Mouse (Mus musculus) brown adipose tissue, adult 24 weeks (tissue): ENCODE results near the gene Zcchc17. TPM values are rescaled to one million over a fixed set of nuclear protein-coding genes. Genes with fewer than 3 reads are reported as not detected.
A peak's percentile ranks its signal among the peaks of the same experiment; 100 is the strongest.

Experiments
- H3K27ac ChIP-seq: fragments of 200-500 bp; replicated peaks from 2 replicates; pipeline ENCODE4 v1.5.1; 2012; ENCODE audit warnings: low read depth, mild to moderate bottlenecking, low read length
- H3K4me1 ChIP-seq: fragments of 200-500 bp; 2 replicates; pipeline ENCODE4 v1.6.1; 2012; ENCODE audit warnings: low read length, mixed read lengths; ENCODE audit not compliant: control insufficient read depth, insufficient read depth, insufficient read length
- H3K4me3 ChIP-seq: fragments of 200-500 bp; 2 replicates; pipeline ENCODE4 v1.5.1; 2012; ENCODE audit warnings: low read depth, mild to moderate bottlenecking, low read length, moderate library complexity; ENCODE audit not compliant: insufficient read depth
- polyA plus RNA-seq: library from polyadenylated mRNA; stranded (reverse); fragments of >200 nt; gene quantifications from 2 replicates; pipeline ENCODE4 v1.2.4, GENCODE M21; 2012; ENCODE audit not compliant: missing spikeins, insufficient read depth, insufficient read length

The Zcchc17 gene
- polyA plus RNA-seq, 1 experiment, result 31.0 TPM

DNA sequence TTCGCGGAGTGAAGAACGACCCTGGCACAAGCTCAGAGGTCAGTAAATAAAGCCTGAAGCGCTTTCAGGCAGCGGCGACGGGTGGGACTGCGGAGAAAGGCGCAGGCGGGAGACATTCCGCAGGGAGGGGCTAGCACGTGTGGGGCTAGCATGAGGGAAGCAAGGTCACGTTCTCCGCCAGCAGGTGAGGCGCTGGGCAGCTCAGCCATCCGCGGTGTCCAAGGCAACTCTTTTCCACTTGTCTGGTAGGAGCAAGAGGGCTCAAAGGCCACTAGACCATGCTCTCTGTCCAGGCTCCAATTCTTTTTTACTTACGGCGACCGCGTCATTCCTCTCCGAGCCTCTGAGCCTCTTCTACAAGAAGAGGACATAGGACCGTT lies 51.9 kb downstream of the Zcchc17 start:
- Histone ChIP-seq H3K4me3 (peak overlapping the region; percentile 71), H3K27ac (peak overlapping the region; percentile 91), H3K4me1 (no peaks in the 10 kb centered on the region)

DNA sequence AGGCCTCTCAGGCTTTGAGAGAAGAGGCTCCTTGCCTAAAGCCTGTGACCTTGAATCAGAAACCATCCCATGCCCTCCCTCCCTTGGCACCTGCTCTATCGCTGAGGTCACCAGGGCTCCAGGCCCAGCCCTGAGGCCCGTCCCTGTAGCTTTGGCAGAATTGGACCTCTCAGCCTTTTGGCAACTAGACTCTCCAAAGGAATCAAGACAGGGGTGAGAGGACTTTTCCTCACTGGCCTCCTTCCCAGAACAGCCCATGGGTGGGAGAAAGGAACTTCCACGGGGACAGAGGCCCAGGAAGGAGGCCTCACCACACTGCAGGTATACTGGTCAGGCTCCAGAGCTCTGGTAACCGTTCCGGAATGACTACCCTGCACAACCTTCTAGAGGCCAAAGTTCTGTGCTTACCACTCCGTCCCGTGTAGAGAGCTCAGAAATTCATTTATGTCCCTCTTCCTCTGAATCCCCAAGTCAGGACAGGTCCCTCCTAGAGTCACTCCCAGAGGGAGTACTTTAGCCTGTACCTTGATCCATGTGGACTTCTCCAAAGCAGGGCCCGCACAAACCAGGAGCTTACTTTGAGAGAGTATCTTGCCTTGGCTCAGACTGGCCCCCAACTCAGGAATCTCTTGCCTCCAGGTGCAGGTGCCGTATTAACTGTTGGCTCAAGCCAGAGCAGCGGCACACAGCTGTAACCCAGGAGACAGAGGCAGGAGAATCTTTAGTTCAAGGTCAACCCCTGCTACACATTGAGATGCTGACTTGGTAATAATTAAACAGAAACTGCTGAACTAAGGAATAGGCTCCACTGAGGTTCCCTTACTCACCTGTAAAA lies 52.7 kb downstream of the Zcchc17 start:
- no peaks in the 10 kb centered on the region for H3K4me1 ChIP-seq
- H3K4me3 ChIP-seq, result peak overlapping the region; percentile 71
- H3K27ac ChIP-seq, result peak overlapping the region; percentile 93

DNA sequence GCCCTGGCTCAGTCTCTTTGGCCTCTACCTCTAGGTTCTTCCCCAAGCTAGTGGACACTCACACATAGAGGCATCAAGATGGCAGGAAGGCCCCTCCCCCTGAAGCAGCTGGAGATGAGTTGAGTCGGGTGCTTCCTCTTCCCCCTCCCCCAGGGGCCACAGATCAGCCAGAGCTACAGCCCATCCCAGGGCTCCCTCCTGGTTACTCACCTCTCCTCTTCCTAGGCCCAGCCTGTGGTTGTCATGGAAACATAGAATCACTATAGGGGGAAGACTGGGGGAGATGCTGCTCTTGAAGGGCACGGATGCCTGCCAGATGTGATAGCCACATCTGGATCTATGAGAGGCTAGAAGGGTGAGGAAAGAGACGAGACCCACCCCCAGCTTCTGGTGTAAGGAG lies 55.0 kb downstream of the Zcchc17 start:
- Histone ChIP-seq H3K4me1 (no peaks in the 10 kb centered on the region), H3K4me3 (no peak overlapping the region), H3K27ac (no peak overlapping the region)

DNA sequence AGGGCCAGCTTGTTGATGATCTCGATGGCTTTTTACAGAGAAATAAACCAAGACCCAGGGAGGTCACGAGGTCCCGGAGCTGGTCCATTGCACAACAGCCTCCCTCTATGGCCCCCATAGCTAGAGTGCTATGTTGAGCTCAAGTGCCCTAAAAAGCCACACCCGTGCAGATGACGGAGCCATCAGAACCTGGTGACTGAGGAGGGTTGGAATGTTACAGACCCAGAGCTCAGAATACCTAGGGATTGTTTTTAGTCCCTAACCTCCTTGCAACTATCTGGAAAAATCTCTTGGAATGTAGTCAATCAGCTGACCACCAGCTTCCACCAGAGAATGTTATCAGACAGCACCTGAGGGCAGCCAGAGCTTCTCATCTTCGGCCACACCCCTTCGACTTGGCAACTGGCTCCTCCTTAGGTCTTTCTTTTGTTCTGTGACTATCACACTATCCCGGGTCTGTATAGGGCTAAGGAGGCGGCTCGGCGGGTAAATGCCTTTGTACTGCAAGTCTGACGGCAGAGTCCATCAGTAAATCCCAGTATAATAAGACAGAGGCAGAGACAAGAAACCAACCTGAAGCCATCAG lies 57.4 kb downstream of the Zcchc17 start:
- H3K27ac ChIP-seq, result no peak overlapping the region
- 0 out of 2 replicates have a peak, but pooled peaks cover 3% of the 10 kb centered on the region for H3K4me1 ChIP-seq
- no peak overlapping the region for H3K4me3 ChIP-seq

DNA sequence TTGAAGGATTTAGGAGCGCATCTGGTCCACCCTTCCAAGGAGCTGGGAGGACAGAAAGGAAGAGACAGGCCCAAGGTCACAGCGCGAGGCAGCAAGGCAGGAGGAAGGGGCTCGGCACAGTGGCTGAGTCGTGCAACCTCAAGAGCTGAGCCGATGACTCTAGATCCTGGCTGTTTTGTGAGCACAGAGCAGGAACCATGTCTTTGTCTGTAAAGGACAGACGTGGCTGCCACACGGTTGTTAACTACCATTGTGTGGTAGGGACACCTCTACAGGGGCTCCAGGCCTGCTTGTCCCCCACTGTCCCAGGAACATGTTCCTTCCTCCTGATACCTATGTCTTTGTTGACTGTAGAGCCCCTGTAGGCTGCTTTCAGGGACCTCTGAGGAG lies 60.1 kb downstream of the Zcchc17 start:
- peak overlapping the region; percentile 97 for H3K27ac ChIP-seq
- H3K4me3 ChIP-seq, result no peak overlapping the region
- 0 out of 2 replicates have a peak, but pooled peaks cover 3% of the 10 kb centered on the region for H3K4me1 ChIP-seq

DNA sequence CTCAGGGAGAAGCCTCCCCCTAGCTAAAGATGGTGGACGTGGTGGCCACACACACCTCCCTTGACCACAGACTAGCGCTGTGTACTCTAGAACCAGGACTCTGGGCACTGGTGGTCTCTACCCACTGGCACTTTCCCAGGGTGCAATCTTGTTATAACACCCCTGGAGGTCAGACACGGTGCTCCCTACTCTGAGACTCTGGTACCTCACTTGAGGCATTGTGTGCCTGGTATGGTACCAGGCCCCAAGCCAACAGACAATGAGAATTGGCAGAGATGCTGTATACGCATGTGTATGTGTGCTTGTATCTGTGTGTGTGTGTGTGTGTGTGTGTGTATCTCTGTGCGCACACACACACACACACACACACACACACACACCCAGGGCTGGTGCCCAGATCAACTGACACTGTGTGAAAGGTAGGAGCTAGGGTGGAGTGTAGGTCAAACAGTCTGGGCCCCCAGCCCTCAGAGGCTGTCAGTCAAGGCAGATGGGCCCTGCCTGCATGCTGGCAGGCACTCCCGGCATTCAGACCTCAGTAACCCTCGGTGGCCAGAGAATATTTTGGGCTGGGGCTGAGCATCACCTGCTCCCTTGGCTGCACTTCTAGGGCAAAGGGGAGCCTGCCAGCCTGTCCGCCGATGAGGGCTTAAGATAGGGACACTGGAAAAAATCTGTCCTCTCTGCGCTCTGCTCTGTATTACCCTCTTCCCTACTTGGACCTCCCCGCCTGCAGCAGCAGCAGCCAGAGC lies 60.7 kb downstream of the Zcchc17 start:
- H3K27ac ChIP-seq, result peak overlapping the region; percentile 80

DNA sequence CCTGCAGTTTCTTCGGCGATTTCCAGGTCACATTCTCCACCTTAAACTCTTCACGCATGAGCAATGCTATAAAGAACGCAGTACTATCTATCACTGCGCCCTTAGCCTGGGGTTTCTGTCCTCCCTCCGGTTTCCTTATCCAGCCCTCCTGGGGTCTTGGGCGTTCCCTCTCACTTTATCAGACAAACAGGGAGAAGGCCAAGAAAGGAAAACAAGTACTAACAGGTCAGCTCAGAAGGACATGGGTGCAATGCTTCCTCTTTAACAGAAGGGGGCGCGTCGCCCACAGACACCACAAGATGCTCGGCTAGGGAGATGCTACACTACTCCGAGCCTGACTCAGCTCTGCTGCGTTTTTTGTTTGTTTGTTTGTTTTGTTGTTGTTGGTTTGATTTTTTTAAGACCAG lies 62.6 kb downstream of the Zcchc17 start:
- H3K4me3 ChIP-seq, result no peak overlapping the region
- peak overlapping the region; percentile 36 for H3K27ac ChIP-seq
- 0 out of 2 replicates have a peak, but pooled peaks cover 3% of the 10 kb centered on the region for H3K4me1 ChIP-seq

More for the DNA sequence above, 60.7 kb downstream of the Zcchc17 start:
- Histone ChIP-seq H3K4me1 (0 out of 2 replicates have a peak, but pooled peaks cover 3% of the 10 kb centered on the region), H3K4me3 (no peak overlapping the region)

DNA sequence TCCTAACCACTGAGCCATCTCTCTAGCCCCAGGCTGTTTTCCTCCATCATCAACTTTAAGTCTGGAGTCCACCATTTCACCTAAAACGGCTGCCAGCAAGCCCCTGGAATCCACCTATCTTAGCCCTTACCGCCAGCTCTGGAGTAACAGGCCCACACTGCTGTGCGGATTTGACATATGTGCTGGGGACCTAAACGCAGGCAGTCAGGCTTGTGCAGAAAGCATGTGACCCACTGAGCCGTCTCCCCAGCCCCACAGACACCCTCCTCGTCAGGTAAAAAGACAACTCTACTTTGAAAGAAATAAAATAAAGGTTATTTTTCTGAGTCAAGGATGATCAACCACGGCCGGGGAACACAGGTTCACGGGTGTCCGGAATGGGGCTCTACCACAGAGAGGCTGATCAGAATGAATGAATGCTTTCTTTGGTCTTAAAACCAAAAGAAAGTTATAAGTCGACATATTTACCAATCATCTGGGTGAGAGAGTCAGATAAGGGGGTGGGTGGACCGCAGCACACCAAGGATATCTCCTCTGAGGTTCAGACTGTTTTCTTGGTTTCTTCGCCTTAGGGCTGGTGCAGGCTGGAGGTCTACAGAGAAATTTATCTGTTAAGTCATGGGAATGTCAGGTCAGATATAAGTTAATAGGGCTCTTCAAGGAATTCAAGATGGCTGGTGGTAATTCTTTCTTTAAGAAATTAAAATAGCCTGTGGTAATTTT lies 63.3 kb downstream of the Zcchc17 start:
- Histone ChIP-seq H3K4me1 (0 out of 2 replicates have a peak, but pooled peaks cover 3% of the 10 kb centered on the region), H3K27ac (no peak overlapping the region), H3K4me3 (no peak overlapping the region)

DNA sequence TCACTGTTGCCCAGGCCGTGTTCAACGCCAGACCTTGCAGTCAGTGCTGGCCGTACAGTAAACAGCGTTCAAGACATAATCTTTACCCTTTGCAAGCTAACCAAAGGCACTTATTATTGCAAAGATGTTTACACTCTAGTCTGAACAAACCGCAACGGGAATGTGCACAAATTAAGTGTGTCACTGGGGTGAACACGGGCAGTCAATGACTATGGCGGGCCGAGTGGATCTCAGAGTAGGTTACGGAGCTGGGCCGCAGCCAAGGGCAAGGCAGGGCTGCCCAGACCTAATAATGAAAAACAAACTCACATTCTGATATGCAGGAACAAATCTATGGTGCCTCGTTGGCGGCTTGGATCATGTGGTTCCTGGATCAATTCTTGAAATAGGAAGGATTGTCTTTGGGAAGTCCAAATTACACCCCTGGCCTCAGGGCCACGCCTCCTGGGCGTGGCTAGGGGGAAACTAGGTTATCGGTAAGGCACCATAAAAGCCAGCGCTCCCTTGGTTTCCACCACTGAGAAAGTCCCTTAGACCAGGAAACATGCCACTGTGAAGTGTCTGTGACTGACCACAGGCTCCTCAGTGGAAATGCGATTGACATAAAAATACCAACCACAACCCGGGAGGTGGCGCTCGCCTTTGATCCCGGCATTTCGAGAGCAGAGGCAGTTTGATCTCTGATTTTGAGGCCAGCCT lies 64.5 kb downstream of the Zcchc17 start:
- Histone ChIP-seq H3K4me3 (peak overlapping the region; percentile 35), H3K4me1 (0 out of 2 replicates have a peak, but pooled peaks cover 3% of the 10 kb centered on the region), H3K27ac (peak overlapping the region; percentile 47)

DNA sequence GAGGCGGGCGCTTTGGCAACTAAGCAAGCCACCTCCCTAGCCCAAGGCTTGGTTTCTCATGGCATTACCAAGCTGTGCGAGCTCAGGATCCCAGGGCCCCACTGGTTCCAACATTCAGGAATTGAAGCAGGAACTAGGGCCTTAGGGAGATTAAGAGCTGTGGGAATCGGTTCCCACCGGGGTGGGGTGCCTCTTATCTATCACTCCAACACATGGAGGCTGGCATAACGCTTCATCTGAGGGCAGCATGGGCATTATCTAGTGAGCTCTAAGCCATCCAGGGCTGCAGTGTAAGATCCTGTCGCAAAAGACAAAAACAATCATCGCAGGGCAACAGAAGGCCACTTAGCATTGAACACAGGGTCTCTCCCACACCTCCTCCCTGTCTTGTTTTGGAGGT lies 65.2 kb downstream of the Zcchc17 start:
- Histone ChIP-seq H3K27ac (no peak overlapping the region), H3K4me3 (no peak overlapping the region), H3K4me1 (0 out of 2 replicates have a peak, but pooled peaks cover 3% of the 10 kb centered on the region)

DNA sequence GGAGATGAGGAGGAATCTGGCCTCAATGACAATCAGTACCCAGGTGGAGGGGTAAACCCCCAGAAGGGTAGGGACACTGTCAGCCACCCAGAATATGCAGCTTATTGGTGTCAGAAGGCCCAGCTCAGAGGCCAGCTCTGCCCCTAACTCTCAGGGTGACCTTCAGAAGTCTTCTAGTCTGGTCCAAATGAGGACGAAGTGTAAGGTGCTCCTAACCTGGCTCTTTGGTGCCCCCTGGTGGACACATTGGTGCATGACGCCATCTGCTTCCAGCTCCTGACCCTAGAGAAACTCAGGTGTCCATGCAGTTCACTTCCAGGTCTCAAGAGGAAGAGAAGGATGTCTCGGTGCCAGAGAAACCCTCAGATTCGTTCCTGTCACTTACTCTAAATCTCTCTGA lies 67.5 kb downstream of the Zcchc17 start:
- no peaks in the 10 kb centered on the region for H3K4me1 ChIP-seq
- H3K27ac ChIP-seq, result no peak overlapping the region
- H3K4me3 ChIP-seq, result no peak overlapping the region

DNA sequence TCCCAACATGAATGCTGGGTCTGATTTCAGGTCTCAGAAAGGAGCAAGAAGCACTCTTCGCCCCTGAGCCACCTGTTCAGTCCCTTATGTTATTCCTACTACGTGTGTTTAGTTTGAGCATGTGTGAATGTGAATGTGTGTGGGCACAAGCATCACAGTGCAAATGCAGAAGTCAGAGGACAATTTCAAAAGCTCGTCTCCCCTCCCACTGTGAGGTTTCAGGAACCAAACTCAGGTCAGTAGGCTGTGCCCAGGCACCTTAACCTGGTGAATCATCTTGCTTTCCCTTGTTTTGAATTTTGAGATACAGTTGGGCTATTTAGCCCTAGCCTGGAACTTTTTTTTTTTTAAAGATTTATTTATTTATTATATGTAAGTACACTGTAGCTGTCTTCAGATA lies 69.9 kb downstream of the Zcchc17 start:
- Histone ChIP-seq H3K4me3 (no peak overlapping the region), H3K27ac (no peak overlapping the region)

DNA sequence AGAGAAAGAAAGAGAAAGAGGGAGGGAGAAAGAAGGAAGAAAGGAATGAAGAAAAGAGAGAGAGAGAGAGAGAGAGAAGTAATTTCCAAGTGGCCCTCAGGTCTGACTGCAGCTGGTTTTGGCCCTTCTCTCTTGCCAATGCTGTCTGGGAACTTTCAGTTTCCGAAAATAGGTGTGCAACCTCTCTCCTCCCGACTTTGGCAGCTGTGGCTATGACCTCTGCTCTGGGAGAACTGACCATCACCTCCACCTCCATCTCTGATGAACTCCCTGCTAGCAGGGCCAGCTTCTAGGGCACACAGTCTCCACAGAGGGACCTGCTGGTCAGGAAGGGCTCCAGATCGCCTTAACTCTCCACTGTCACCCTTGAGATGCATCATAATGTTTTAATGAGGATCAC lies 73.2 kb downstream of the Zcchc17 start:
- no peak overlapping the region for H3K27ac ChIP-seq
- no peaks in the 10 kb centered on the region for H3K4me1 ChIP-seq
- no peak overlapping the region for H3K4me3 ChIP-seq

More for the DNA sequence above, 69.9 kb downstream of the Zcchc17 start:
- no peaks in the 10 kb centered on the region for H3K4me1 ChIP-seq

DNA sequence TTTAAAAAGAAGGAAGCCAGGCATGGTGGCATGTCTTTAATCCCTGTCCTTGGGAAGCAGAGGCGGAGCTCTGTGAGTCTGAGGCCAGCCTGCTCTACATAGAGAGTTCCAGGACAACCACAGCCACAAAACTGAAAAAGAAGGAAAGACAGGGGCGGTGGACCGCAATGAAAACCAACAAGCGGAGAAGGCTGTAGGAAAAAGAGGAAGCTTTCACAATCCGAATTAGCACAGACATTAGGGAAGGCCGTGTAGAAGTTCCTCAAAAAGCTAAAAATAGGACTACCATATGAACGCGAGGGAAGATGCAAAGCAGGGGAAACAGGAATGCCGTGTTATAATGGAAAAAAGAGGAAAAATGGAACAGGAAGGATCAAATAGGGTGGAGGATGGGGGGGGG lies 75.9 kb downstream of the Zcchc17 start:
- no peak overlapping the region for H3K4me3 ChIP-seq
- H3K4me1 ChIP-seq, result no peaks in the 10 kb centered on the region
- no peak overlapping the region for H3K27ac ChIP-seq
